Mouse (Mus musculus) stomach, embryonic 14.5 days (tissue): ENCODE measurements around the gene Gucd1. TPM values are rescaled to one million over a fixed set of nuclear protein-coding genes. Genes with fewer than 3 reads are reported as not detected.
"Not testable (repeated sequence)": the region's sequence is repeated elsewhere in the genome, so short reads cannot be mapped to it uniquely, and the experiment has no call there.

Source experiments
- ATAC-seq: fragments of 200-750 bp; cut with Nextera tagmentation; 2 replicates; pipeline ENCODE4 v1.8.0; 2017; ENCODE audit warnings: low read depth, moderate TSS enrichment; ENCODE audit not compliant: insufficient number of reproducible peaks, insufficient read depth, low FRiP score
- H3K27ac ChIP-seq: fragments of 300-500 bp; sonication (generic); 2 replicates; pipeline ENCODE4 v1.5.1; 2014; ENCODE audit warnings: mild to moderate bottlenecking, low read length, moderate library complexity, mixed read lengths
- H3K27me3 ChIP-seq: fragments of 300-500 bp; sonication (generic); 2 replicates; pipeline ENCODE4 v1.6.1; 2014; ENCODE audit warnings: low read length, control low read depth, mixed read lengths; ENCODE audit not compliant: control insufficient read depth, insufficient read depth
- H3K36me3 ChIP-seq: fragments of 300-500 bp; sonication (generic); 2 replicates; pipeline ENCODE4 v1.6.1; 2014; ENCODE audit warnings: mild to moderate bottlenecking, control low read depth, low read length, moderate library complexity, mixed read lengths; ENCODE audit not compliant: control insufficient read depth, insufficient read depth
- H3K4me1 ChIP-seq: fragments of 300-500 bp; sonication (generic); 2 replicates; pipeline ENCODE4 v1.6.1; 2014; ENCODE audit warnings: low read length, control low read depth, mixed read lengths; ENCODE audit not compliant: control insufficient read depth, insufficient read depth
- H3K4me2 ChIP-seq: fragments of 300-500 bp; sonication (generic); replicated peaks from 2 replicates; pipeline ENCODE4 v1.6.1; 2014; ENCODE audit warnings: low read depth, low read length, control low read depth
- H3K4me3 ChIP-seq: fragments of 300-500 bp; sonication (generic); 2 replicates; pipeline ENCODE4 v1.5.1; 2014; ENCODE audit warnings: low read depth, low read length, control low read depth
- H3K9ac ChIP-seq: fragments of 300-500 bp; sonication (generic); replicated peaks from 2 replicates; pipeline ENCODE4 v1.6.1; 2014; ENCODE audit warnings: low read depth, mild to moderate bottlenecking, control low read depth, low read length, moderate library complexity, mixed read lengths
- H3K9me3 ChIP-seq: fragments of 300-500 bp; sonication (generic); 2 replicates; pipeline ENCODE4 v1.6.1; 2016; ENCODE audit warnings: low read depth, low read length, control low read depth; ENCODE audit not compliant: control insufficient read depth
- WGBS: fragments of 180-500 bp; shearing (Covaris S2); extraction: QIAGEN DNeasy Blood & Tissue Kit; methylation state at CpG from one replicate; pipeline ENCODE4 v1.1.7; 2014; 5-methylcytosine and 5-hydroxymethylcytosine counted together
- polyA plus RNA-seq: library from polyadenylated mRNA; unstranded; fragments of >200 nt; fragmentation: Nextera tagmentation; extraction: Ambion mirVana; gene quantifications from 2 replicates; pipeline ENCODE4 v1.2.1, GENCODE M21; 2014

Gene Gucd1
- polyA plus RNA-seq, 1 experiment from 2014 or later, result 29.9 TPM

- no peaks in the 10 kb centered on the region for H3K36me3 ChIP-seq
- no peak overlapping the region for H3K27ac ChIP-seq
- 85% methylated on average over 8 of the region's 8 CpGs for WGBS
- H3K4me1 ChIP-seq, result 0 out of 2 replicates have a peak, but pooled peaks cover 2% of the 10 kb centered on the region
- H3K4me3 ChIP-seq, result no peak overlapping the region
- no peak overlapping the region for H3K9ac ChIP-seq
- no peak overlapping the region for H3K4me2 ChIP-seq
- no peaks in the 10 kb centered on the region for H3K27me3 ChIP-seq
- ATAC-seq, result no peak
- H3K9me3 ChIP-seq, result no peaks in the 10 kb centered on the region
Observed at GRCm38 (mm10) chr10:75405916-75406315, 111.9 kb downstream of the Gucd1 start.

GRCm38 (mm10) chr10:75400958-75401357 lies 116.8 kb downstream of the Gucd1 start, which contains the start of gene Upb1:
Gene Upb1, plus strand, starts transcription at chr10:75401115.
- Histone ChIP-seq H3K27ac (no peak within 1 kb of the TSS), H3K4me1 (no peaks in the 10 kb centered on the region), H3K4me2 (no peak within 1 kb of the TSS), H3K9ac (no peak within 1 kb of the TSS), H3K27me3 (no peaks in the 10 kb centered on the region), H3K36me3 (no peaks in the 10 kb centered on the region), H3K9me3 (no peaks in the 10 kb centered on the region), H3K4me3 (no peak within 1 kb of the TSS)
- WGBS, result 74% methylated on average over 4 of the region's 4 CpGs
- ATAC-seq, result no peak

GRCm38 (mm10) chr10:75396966-75397365 lies 120.8 kb downstream of the Gucd1 start:
- Histone ChIP-seq H3K4me2 (no peak overlapping the region), H3K4me1 (no peaks in the 10 kb centered on the region), H3K9ac (no peak overlapping the region), H3K27ac (no peak overlapping the region), H3K9me3 (no peaks in the 10 kb centered on the region), H3K27me3 (no peaks in the 10 kb centered on the region), H3K36me3 (no peaks in the 10 kb centered on the region), H3K4me3 (no peak overlapping the region)
- ATAC-seq, result no peak
- 38% methylated on average over 14 of the region's 14 CpGs for WGBS

- Histone ChIP-seq H3K4me1 (no peaks in the 10 kb centered on the region), H3K4me3 (no peak overlapping the region), H3K27me3 (no peaks in the 10 kb centered on the region), H3K9ac (no peak overlapping the region), H3K36me3 (no peaks in the 10 kb centered on the region), H3K4me2 (no peak overlapping the region), H3K27ac (no peak overlapping the region), H3K9me3 (no peaks in the 10 kb centered on the region)
- WGBS, result 86% methylated on average over 8 of the region's 8 CpGs
- ATAC-seq, result no peak
Observed at GRCm38 (mm10) chr10:75394796-75395195, 123.0 kb downstream of the Gucd1 start.

- no peaks in the 10 kb centered on the region for H3K9me3 ChIP-seq
- no peaks in the 10 kb centered on the region for H3K36me3 ChIP-seq
- no peaks in the 10 kb centered on the region for H3K27me3 ChIP-seq
- no peaks in the 10 kb centered on the region for H3K4me1 ChIP-seq
- no peak overlapping the region for H3K27ac ChIP-seq
- no peak overlapping the region for H3K4me3 ChIP-seq
- ATAC-seq, result no peak
- WGBS, result 84% methylated on average over 4 of the region's 4 CpGs
- no peak overlapping the region for H3K4me2 ChIP-seq
- no peak overlapping the region for H3K9ac ChIP-seq
Observed at GRCm38 (mm10) chr10:75390832-75391231, 126.9 kb downstream of the Gucd1 start.

- Histone ChIP-seq H3K9me3 (no peaks in the 10 kb centered on the region), H3K9ac (no peak overlapping the region), H3K27ac (no peak overlapping the region), H3K36me3 (no peaks in the 10 kb centered on the region), H3K4me1 (no peaks in the 10 kb centered on the region), H3K4me2 (no peak overlapping the region), H3K4me3 (no peak overlapping the region), H3K27me3 (no peaks in the 10 kb centered on the region)
- WGBS, result 83% methylated on average over 2 of the region's 2 CpGs
- no peak for ATAC-seq
Observed at GRCm38 (mm10) chr10:75390156-75390555, 127.6 kb downstream of the Gucd1 start.

GRCm38 (mm10) chr10:75378688-75379087 lies 139.1 kb downstream of the Gucd1 start:
- Histone ChIP-seq H3K9me3 (no peaks in the 10 kb centered on the region), H3K4me1 (no peaks in the 10 kb centered on the region), H3K4me3 (no peak overlapping the region), H3K27me3 (no peaks in the 10 kb centered on the region), H3K9ac (no peak overlapping the region), H3K4me2 (no peak overlapping the region), H3K27ac (no peak overlapping the region), H3K36me3 (no peaks in the 10 kb centered on the region)
- 69% methylated on average over 10 of the region's 10 CpGs for WGBS
- ATAC-seq, result no peak

- H3K27ac ChIP-seq, H3K27me3 ChIP-seq, H3K4me3 ChIP-seq, H3K4me1 ChIP-seq, ATAC-seq, H3K36me3 ChIP-seq, H3K4me2 ChIP-seq, H3K9ac ChIP-seq, H3K9me3 ChIP-seq: not testable (repeated sequence)
- WGBS, result 67% methylated on average over 12 of the region's 19 CpGs
Observed at GRCm38 (mm10) chr10:75373655-75374351, 144.0 kb downstream of the Gucd1 start.

- peaks cover 5% of the 10 kb centered on the region; the same call in 1 of the 2 replicates for H3K4me1 ChIP-seq
- ATAC-seq, result peak; percentile 46; the same call in 1 of the 2 replicates
- WGBS, result 45% methylated on average over 6 of the region's 6 CpGs
- H3K27me3 ChIP-seq, result no peaks in the 10 kb centered on the region
- no peaks in the 10 kb centered on the region for H3K9me3 ChIP-seq
- no peaks in the 10 kb centered on the region for H3K36me3 ChIP-seq
- H3K27ac ChIP-seq, result no peak overlapping the region
- H3K4me2 ChIP-seq, result no peak overlapping the region; the same call in 1 of the 2 replicates
- H3K9ac ChIP-seq, result no peak overlapping the region
- no peak overlapping the region; the same call in 1 of the 2 replicates for H3K4me3 ChIP-seq
Observed at GRCm38 (mm10) chr10:75365231-75365633, 152.5 kb downstream of the Gucd1 start.
